Mouse (Mus musculus) forebrain, postnatal 0 days (tissue): ENCODE results near the gene Cnih4. TPM values are rescaled to one million over a fixed set of nuclear protein-coding genes. Genes with fewer than 3 reads are reported as not detected.

ENCODE experiments used
- ATAC-seq: fragments of 200-750 bp; cut with Nextera tagmentation; 2 replicates; pipeline ENCODE4 v1.8.0; 2017; ENCODE audit warnings: mild to moderate bottlenecking, moderate library complexity
- DNase-seq: peaks from one replicate; pipeline ENCODE4 v3.0.0-alpha.2; 2015
- H3K27ac ChIP-seq: fragments of 300-500 bp; sonication (generic); 2 replicates; pipeline ENCODE4 v1.5.1; 2014; ENCODE audit warnings: low read depth, mild to moderate bottlenecking, antibody characterized with exemption, low read length, moderate library complexity, mixed read lengths
- H3K27me3 ChIP-seq: fragments of 300-500 bp; sonication (generic); 2 replicates; pipeline ENCODE4 v1.6.1; 2014; ENCODE audit warnings: mild to moderate bottlenecking, low read length, mixed read lengths; ENCODE audit not compliant: insufficient read depth
- H3K36me3 ChIP-seq: fragments of 300-500 bp; sonication (generic); 2 replicates; pipeline ENCODE4 v1.6.1; 2014; ENCODE audit warnings: mild to moderate bottlenecking, moderate library complexity; ENCODE audit not compliant: insufficient read depth
- H3K4me1 ChIP-seq: fragments of 300-500 bp; sonication (generic); 2 replicates; pipeline ENCODE4 v1.6.1; 2014; ENCODE audit warnings: antibody characterized with exemption; ENCODE audit not compliant: insufficient read depth
- H3K4me2 ChIP-seq: fragments of 300-500 bp; sonication (generic); 2 replicates; pipeline ENCODE4 v1.6.1; 2014; ENCODE audit warnings: low read depth, mild to moderate bottlenecking, moderate library complexity
- H3K4me3 ChIP-seq: fragments of 300-500 bp; sonication (generic); 2 replicates; pipeline ENCODE4 v1.5.1; 2014; ENCODE audit warnings: low read depth, low read length, mixed read lengths
- H3K9ac ChIP-seq: fragments of 300-500 bp; sonication (generic); 2 replicates; pipeline ENCODE4 v1.6.1; 2014; ENCODE audit warnings: mild to moderate bottlenecking
- H3K9me3 ChIP-seq: fragments of 300-500 bp; sonication (generic); 2 replicates; pipeline ENCODE4 v1.6.1; 2016; ENCODE audit warnings: low read length
- CTCF ChIP-seq: sonication (generic); IDR thresholded peaks from 2 replicates; pipeline ENCODE4 v1.5.1; 2016; ENCODE audit warnings: antibody characterized with exemption, control low read depth, low read depth
- WGBS: fragments of 180-500 bp; shearing (Covaris S2); extraction: QIAGEN DNeasy Blood & Tissue Kit; methylation state at CpG from one replicate; pipeline ENCODE4 v1.1.7; 2014; 5-methylcytosine and 5-hydroxymethylcytosine counted together
- polyA plus RNA-seq: library from polyadenylated mRNA; unstranded; fragments of >200 nt; fragmentation: Nextera tagmentation; extraction: Ambion mirVana; gene quantifications from 2 replicates; pipeline ENCODE4 v1.2.1, GENCODE M21; 2015
- total RNA-seq: library from RNA; depleted of rRNA; stranded (reverse); fragments of >200 nt; gene quantifications from 2 replicates; pipeline ENCODE4 v1.2.3, GENCODE M21; 2014

The Cnih4 gene
- total and polyA plus RNA-seq, 2 experiments from 2014 or later = 27.1 to 49.4 TPM

DNA sequence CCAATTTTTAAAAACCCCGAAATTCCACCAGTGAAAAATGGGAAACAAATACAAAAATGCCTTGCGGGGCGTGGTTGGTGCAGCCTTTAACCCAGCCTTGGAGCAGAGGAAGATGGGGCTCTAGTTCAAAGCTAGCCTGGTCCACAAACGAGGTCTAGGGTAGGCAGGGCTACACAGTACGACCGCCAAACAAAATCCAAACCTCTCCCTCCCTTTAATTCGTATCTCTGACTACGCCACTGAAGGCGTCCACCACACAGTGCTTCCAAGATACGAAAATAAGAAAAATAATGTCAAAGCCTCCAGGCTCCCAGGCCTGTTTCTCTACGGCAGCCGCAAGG lies 914 bp upstream of the Cnih4 start:
- DNase-seq (no peak), ATAC-seq (peak; percentile 21)
- Histone ChIP-seq H3K9me3 (no peaks in the 10 kb centered on the region), H3K27me3 (no peaks in the 10 kb centered on the region), H3K9ac (peak overlapping the region; percentile 68), H3K4me3 (peak overlapping the region; percentile 80), H3K4me2 (peak overlapping the region; percentile 56), H3K27ac (peak overlapping the region; percentile 83), H3K36me3 (peaks cover 18% of the 10 kb centered on the region), H3K4me1 (peaks cover 10% of the 10 kb centered on the region)
- no peak for TF ChIP-seq CTCF
- WGBS = 2% methylated on average over 12 of the region's 12 CpGs

DNA sequence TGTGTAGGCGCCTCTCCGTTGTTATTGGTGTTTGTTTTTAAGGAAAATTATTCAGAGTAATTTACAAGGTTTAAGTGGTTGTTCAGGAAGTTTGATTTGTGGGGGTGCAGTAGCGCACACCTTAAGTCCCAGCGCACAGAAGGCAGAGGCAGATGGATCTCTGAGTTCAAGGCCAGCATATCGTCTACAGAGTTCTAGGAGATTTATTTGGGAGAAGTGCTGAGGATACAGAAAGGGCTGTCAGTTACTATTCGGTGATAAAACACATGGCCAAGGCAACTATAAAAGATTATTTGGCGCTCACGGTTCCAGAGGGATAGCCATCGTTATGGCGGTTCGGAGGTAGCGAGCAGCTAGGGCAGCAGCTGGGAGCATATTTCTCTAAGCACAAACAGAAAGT lies 473 bp downstream of the Cnih4 start:
- Histone ChIP-seq H3K27me3 (no peaks in the 10 kb centered on the region), H3K4me1 (peaks cover 10% of the 10 kb centered on the region), H3K36me3 (peaks cover 10% of the 10 kb centered on the region), H3K9me3 (no peaks in the 10 kb centered on the region), H3K9ac (0 out of 2 replicates have a peak overlapping the region, but pooled peaks have one; percentile 68), H3K27ac (no peak overlapping the region), H3K4me3 (peak overlapping the region; percentile 80), H3K4me2 (peak overlapping the region; percentile 56)
- ATAC-seq (no peak), DNase-seq (no peak)
- TF ChIP-seq CTCF = no peak
- 14% methylated on average over 12 of the region's 12 CpGs for WGBS

DNA sequence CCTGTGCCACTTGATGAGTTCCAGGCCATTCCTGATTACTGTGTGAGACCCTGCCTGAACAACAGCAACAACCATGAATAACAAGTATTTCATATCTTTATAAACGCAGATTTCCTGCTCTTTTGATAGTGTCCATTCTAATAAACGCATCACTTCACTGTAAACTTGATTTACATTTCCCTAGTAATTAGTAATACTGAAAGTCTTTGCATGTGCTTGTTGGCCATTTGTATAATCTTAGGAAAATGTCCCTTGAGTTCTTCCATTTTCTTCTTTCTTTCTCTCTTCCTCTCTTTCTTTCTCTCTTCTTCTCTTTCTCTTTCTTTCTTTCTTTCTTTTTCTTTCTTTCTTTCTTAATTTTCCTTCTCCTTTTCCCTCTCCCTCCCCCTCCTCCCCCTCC lies 1.7 kb downstream of the Cnih4 start:
- Histone ChIP-seq H3K27me3 (no peaks in the 10 kb centered on the region), H3K27ac (no peak overlapping the region), H3K4me3 (no peak overlapping the region), H3K9ac (no peak overlapping the region), H3K9me3 (no peaks in the 10 kb centered on the region), H3K4me2 (no peak overlapping the region), H3K36me3 (no peaks in the 10 kb centered on the region), H3K4me1 (peaks cover 10% of the 10 kb centered on the region)
- 88% methylated on average over 2 of the region's 2 CpGs for WGBS
- TF ChIP-seq CTCF = no peak
- ATAC-seq = no peak
- DNase-seq = no peak

DNA sequence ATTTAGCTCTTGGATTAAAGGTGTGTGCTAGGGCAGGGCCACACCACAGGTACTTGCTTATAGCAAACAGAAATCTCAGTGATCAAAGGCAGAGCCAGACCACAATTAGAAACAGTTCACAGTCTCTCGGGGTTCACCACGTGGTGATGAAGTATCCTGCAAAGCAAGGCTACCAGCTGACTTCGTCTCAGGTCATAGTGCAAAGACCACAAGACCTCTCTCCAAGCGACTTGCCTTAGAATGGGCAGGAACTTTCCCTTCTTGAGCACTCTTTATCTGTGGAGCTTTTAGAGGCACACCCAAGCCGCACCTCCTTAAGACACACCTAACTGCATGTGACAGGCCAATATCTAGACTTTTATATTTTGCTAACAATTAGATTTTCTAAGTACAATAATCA lies 4.0 kb downstream of the Cnih4 start:
- H3K36me3 ChIP-seq = no peaks in the 10 kb centered on the region
- WGBS = 75% methylated on average over 5 of the region's 5 CpGs
- no peak overlapping the region for H3K9ac ChIP-seq
- H3K4me3 ChIP-seq = no peak overlapping the region
- no peak overlapping the region for H3K4me2 ChIP-seq
- peaks cover 10% of the 10 kb centered on the region; the same call in 1 of the 2 replicates for H3K4me1 ChIP-seq
- DNase-seq (no peak), ATAC-seq (no peak)
- no peaks in the 10 kb centered on the region for H3K9me3 ChIP-seq
- no peak for TF ChIP-seq CTCF
- no peaks in the 10 kb centered on the region for H3K27me3 ChIP-seq
- H3K27ac ChIP-seq = no peak overlapping the region

DNA sequence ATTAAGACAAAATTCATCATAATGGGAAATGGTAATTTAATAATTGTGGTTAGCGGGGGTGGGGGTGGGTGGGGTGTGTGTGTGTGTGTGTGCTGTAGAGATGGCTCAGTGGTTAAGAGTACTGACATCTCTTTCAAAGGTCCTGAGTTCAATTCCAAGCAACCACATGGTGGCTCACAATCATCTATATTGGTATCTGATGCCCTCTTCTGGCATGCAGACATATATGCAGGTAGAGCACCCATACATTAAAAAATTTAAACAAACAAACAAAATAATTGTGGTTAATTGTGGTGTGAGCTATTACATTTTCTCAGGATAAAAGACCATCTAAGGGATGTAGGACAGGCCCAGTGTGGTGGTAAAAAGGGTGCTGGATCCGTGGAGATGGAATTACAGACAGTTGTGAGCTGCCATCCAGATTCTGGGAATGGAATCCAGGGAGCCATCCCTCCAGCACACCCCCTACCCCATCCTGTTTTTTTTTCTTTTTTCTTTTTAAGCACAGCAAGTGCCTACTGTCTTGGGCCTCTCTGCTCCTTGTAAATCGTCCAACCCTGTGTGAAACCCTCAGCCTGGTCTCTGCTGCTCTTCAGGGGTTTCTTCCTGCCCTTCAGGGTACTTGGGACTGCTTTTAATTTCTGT lies 5.0 kb downstream of the Cnih4 start:
- DNase-seq (no peak), ATAC-seq (no peak)
- WGBS = 79% methylated on average over 3 of the region's 3 CpGs
- no peaks in the 10 kb centered on the region for H3K27me3 ChIP-seq
- H3K4me2 ChIP-seq = no peak overlapping the region
- H3K4me3 ChIP-seq = no peak overlapping the region
- no peak overlapping the region for H3K27ac ChIP-seq
- no peaks in the 10 kb centered on the region for H3K36me3 ChIP-seq
- no peak overlapping the region for H3K9ac ChIP-seq
- peaks cover 10% of the 10 kb centered on the region; the same call in 1 of the 2 replicates for H3K4me1 ChIP-seq
- peak; percentile 11; the same call in 1 of the 2 replicates for TF ChIP-seq CTCF
- H3K9me3 ChIP-seq = no peaks in the 10 kb centered on the region

DNA sequence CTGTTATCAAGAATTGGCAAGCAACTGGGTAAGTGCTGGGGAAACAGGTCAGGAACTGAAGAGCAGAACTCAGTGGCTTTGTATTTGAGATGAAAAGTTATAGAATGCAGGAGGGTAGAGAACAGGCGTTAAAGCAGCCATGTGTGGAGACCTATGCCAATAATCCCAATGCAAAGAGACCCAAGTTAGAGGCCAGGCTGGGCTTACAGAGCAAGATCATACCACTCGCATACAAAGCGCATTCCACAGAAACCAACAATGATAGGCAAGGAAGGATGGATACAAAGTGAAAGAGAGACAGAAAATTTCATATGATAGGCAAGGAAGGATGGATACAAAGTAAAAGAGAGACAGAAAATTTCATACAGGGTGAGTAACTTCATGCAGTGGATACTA lies 5.9 kb downstream of the Cnih4 start:
- H3K27ac ChIP-seq = peak overlapping the region; percentile 91; the same call in 1 of the 2 replicates
- 63% methylated on average over 3 of the region's 3 CpGs for WGBS
- H3K9ac ChIP-seq = no peak overlapping the region
- peak; percentile 18; the same call in 1 of the 2 replicates for ATAC-seq
- peaks cover 6% of the 10 kb centered on the region; the same call in 1 of the 2 replicates for H3K4me1 ChIP-seq
- H3K27me3 ChIP-seq = no peaks in the 10 kb centered on the region
- no peak overlapping the region for H3K4me2 ChIP-seq
- DNase-seq = no peak
- no peak for TF ChIP-seq CTCF
- no peaks in the 10 kb centered on the region for H3K9me3 ChIP-seq
- H3K36me3 ChIP-seq = peaks cover 6% of the 10 kb centered on the region
- H3K4me3 ChIP-seq = peak overlapping the region; percentile 87

DNA sequence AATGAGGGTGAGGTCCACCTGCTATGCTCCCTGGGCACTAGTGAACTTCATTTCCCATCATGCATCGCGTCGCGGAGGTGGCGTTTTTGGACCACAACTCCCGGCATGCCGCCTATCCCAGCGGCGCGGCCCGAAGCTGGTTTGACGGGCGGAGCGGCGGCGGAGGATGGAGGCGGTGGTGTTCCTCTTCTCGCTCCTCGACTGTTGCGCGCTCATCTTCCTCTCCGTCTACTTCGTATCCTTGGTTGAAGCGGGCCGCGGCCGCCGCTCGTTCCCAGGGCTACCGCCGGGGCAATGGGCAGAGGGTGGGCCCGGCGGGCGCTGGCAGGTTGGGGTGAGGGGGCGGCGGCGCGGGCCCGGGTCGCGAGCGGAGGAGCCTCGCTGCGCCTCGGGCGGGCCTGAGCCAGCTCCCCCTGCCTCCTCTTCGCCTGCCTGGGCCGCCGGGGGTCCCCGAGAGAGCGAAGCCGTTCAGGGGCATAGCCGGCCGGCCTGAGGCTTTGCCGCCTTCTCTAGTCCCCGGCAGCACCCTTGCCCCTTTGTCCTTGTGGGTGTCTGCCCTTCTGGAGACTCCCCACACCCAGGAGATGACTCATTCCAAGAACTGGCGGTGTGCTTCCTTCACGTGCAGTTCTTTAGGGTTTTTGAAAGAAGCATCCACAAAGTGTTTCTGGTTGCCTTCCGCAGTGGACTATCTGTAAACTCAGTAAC lies 6.5 kb downstream of the Cnih4 start:
- Histone ChIP-seq H3K9ac (peak overlapping the region; percentile 84), H3K27ac (peak overlapping the region; percentile 91), H3K36me3 (peaks cover 11% of the 10 kb centered on the region), H3K27me3 (no peaks in the 10 kb centered on the region), H3K4me1 (peaks cover 6% of the 10 kb centered on the region; the same call in 1 of the 2 replicates), H3K4me2 (peak overlapping the region; percentile 72), H3K9me3 (no peaks in the 10 kb centered on the region), H3K4me3 (peak overlapping the region; percentile 87)
- ATAC-seq (peak; percentile 96), DNase-seq (peak; percentile 94)
- TF ChIP-seq CTCF = no peak
- 2% methylated on average over 56 of the region's 59 CpGs for WGBS
